Mouse (Mus musculus): Measurements from ENCODE around the gene Gpr62. TPM values are rescaled to one million over a fixed set of nuclear protein-coding genes. Genes with fewer than 3 reads are reported as not detected.

The Gpr62 gene
- polyA plus RNA-seq, 1 experiment from 2014 or later, result 0.31 TPM

DNA sequence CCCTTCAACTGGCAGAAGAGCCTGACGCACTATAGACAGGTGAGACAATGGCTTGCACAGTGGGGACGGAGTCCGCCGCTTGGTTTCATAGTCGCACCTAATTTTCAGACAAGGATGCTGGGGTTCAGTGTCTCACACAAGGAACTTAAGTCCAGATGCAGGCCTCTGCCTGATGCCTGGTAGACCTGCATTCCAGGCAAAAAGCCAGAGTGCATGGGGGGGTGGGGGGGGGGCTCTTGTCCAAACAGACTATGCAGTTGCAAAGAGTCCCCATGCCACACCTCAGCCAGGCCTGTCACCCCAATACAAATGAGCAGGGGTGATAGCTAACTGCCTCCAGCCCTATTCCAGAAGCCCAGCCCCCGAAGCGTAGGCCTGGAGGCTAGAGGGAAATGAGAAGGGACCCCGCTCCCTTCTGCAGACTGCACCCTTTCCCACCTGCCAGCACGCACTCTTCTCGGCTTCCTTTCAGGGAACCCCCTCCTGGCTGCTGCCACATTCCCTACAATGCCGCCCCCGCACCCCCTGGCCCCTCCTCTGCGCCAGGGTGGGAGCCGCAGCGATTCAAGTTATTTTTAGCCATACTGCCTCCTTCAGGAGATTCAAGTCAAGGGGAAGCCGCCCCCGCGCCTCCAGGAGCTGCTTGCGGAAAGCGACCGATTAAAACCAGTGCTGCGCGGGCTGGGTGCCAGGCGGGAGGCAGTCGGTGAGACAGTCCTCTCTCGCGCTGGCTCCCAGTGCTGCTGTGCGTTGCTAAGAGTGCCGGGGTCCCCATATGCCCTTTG is 47.7 kb downstream of the Gpr62 start:
- no peaks in the 10 kb centered on the region for H3K9me3 ChIP-seq
- peaks cover 5% of the 10 kb centered on the region for H3K27me3 ChIP-seq (replicated peaks)
- peaks cover 44% of the 10 kb centered on the region for H3K4me1 ChIP-seq
- H3K4me3 ChIP-seq, result peak overlapping the region; percentile 44
- no peaks in the 10 kb centered on the region for H3K36me3 ChIP-seq
- peak; percentile 45 for ATAC-seq (ENCODE audit: extremely low read depth, insufficient number of reproducible peaks, low FRiP score, low TSS enrichment)
- peak overlapping the region; percentile 78 for H3K9ac ChIP-seq
- WGBS, result 14% methylated on average over 29 of the region's 29 CpGs
- peak overlapping the region; percentile 74 for H3K27ac ChIP-seq (replicated peaks)
- peak overlapping the region; percentile 76 for H3K4me2 ChIP-seq

DNA sequence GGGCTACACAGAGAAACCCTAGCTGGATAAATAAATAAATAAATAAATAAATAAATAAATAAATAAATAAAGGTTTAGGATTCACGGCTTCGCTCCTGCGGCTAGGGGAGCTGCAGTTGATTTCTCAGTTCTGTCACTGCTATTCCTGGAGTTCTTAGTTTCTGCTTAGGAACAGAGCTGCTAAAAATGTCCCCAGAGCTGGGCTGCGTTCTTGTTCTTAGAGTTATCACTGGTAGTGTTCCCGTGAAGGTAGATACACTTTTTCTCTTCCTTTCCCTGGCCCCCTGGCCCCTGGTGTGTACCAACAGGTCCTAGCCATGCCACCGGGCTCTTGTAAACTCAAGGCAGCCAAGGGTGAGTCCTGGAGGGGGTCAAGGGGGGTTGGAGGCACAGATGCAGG is 48.9 kb downstream of the Gpr62 start:
- peak overlapping the region; percentile 34 for H3K27ac ChIP-seq (replicated peaks)
- H3K27me3 ChIP-seq (replicated peaks), result peaks cover 5% of the 10 kb centered on the region
- peaks cover 49% of the 10 kb centered on the region for H3K4me1 ChIP-seq
- 53% methylated on average over 6 of the region's 6 CpGs for WGBS
- H3K9me3 ChIP-seq, result no peaks in the 10 kb centered on the region
- no peak overlapping the region for H3K4me2 ChIP-seq
- no peak for ATAC-seq (ENCODE audit: extremely low read depth, insufficient number of reproducible peaks, low FRiP score, low TSS enrichment)
- H3K36me3 ChIP-seq, result no peaks in the 10 kb centered on the region
- H3K9ac ChIP-seq, result no peak overlapping the region
- H3K4me3 ChIP-seq, result no peak overlapping the region

Other genes with a start within 250 kb of the Gpr62 start
- not detected in 2 replicates for gene Tlr9, start 243.3 kb downstream of the Gpr62 start, polyA plus RNA-seq (2015; fragmentation: Nextera tagmentation; extraction: Ambion mirVana)
- 131 and 145 TPM in 2 replicates for gene Alas1, start 217.3 kb downstream of the Gpr62 start, polyA plus RNA-seq (2015; fragmentation: Nextera tagmentation; extraction: Ambion mirVana)
- gene Poc1a, start 184.9 kb downstream of the Gpr62 start, polyA plus RNA-seq (2015; fragmentation: Nextera tagmentation; extraction: Ambion mirVana), result 26.4 and 29.9 TPM in 2 replicates
- 8.6 and 10.4 TPM in 2 replicates for gene Dusp7, start 97.3 kb downstream of the Gpr62 start, polyA plus RNA-seq (2015; fragmentation: Nextera tagmentation; extraction: Ambion mirVana)
- 659 and 696 TPM in 2 replicates for gene Rpl29, start 36.5 kb downstream of the Gpr62 start, polyA plus RNA-seq (2015; fragmentation: Nextera tagmentation; extraction: Ambion mirVana)
- gene Acy1, start 27.6 kb downstream of the Gpr62 start, polyA plus RNA-seq (2015; fragmentation: Nextera tagmentation; extraction: Ambion mirVana), result 25.7 and 27.2 TPM in 2 replicates
- 7.4 and 7.7 TPM in 2 replicates for gene Abhd14b, start 18.5 kb downstream of the Gpr62 start, polyA plus RNA-seq (2015; fragmentation: Nextera tagmentation; extraction: Ambion mirVana)
- 44.8 and 53.3 TPM in 2 replicates for gene Abhd14a, start 18.3 kb downstream of the Gpr62 start, polyA plus RNA-seq (2015; fragmentation: Nextera tagmentation; extraction: Ambion mirVana)
- gene Pcbp4, start 12.6 kb downstream of the Gpr62 start, polyA plus RNA-seq (2015; fragmentation: Nextera tagmentation; extraction: Ambion mirVana), result 82.0 and 85.0 TPM in 2 replicates
- 29.2 and 29.7 TPM in 2 replicates for gene Rrp9, start 10.0 kb upstream of the Gpr62 start, polyA plus RNA-seq (2015; fragmentation: Nextera tagmentation; extraction: Ambion mirVana)
- 1.2 and 1.6 TPM in 2 replicates for gene Parp3, start 11.0 kb upstream of the Gpr62 start, polyA plus RNA-seq (2015; fragmentation: Nextera tagmentation; extraction: Ambion mirVana)
- not detected in 2 replicates for gene Iqcf1, start 34.0 kb upstream of the Gpr62 start, polyA plus RNA-seq (2015; fragmentation: Nextera tagmentation; extraction: Ambion mirVana)
- gene Iqcf5, start 48.6 kb upstream of the Gpr62 start, polyA plus RNA-seq (2015; fragmentation: Nextera tagmentation; extraction: Ambion mirVana), result not detected in 2 replicates
- gene Iqcf3, start 95.7 kb upstream of the Gpr62 start, polyA plus RNA-seq (2015; fragmentation: Nextera tagmentation; extraction: Ambion mirVana), result not detected in 2 replicates
- gene Iqcf4, start 105.1 kb upstream of the Gpr62 start, polyA plus RNA-seq (2015; fragmentation: Nextera tagmentation; extraction: Ambion mirVana), result not detected in 2 replicates
- not detected in 2 replicates for gene Iqcf6, start 160.6 kb upstream of the Gpr62 start, polyA plus RNA-seq (2015; fragmentation: Nextera tagmentation; extraction: Ambion mirVana)
- gene Grm2, start 190.1 kb upstream of the Gpr62 start, polyA plus RNA-seq (2015; fragmentation: Nextera tagmentation; extraction: Ambion mirVana), result 0.09 TPM in 1 of 2 replicates, not detected in the other
- 34.7 and 43.2 TPM in 2 replicates for gene Tex264, start 220.0 kb upstream of the Gpr62 start, polyA plus RNA-seq (2015; fragmentation: Nextera tagmentation; extraction: Ambion mirVana)